Comparison of ENCODE assay signal across 7 mouse cellular contexts in genomic region chr1:105844341-105845006, GRCm38 (mm10).
A peak's percentile ranks its signal among the peaks of the same experiment; 100 is the strongest.
DNase-seq lines count a peak whose midpoint lies in the region; ATAC-seq and TF ChIP-seq lines count a peak whose summit lies in the region.

No protein-coding gene starts in this region.

- no peak overlapping the region for H3K4me3 ChIP-seq in lung, embryonic 15.5 days
- H3K4me3 ChIP-seq in heart, postnatal 0 days (ENCODE audit: low read depth, low read length), result peak overlapping the region; percentile 24; the same call in 1 of the 2 replicates
- H3K4me3 ChIP-seq in midbrain, embryonic 12.5 days, result peak overlapping the region; percentile 40

- H3K4me2 ChIP-seq in lung, embryonic 15.5 days, result peak overlapping the region; percentile 33; the same call in 1 of the 2 replicates
- H3K4me2 ChIP-seq in heart, postnatal 0 days (ENCODE audit: low read depth, low read length), result peak overlapping the region; percentile 52
- peak overlapping the region; percentile 64 for H3K4me2 ChIP-seq in midbrain, embryonic 12.5 days (replicated peaks)

- TF ChIP-seq CTCF in heart, postnatal 0 days (IDR thresholded peaks at IDR 0.05; ENCODE audit: low read depth), result no peak

- H3K27me3 ChIP-seq in lung, embryonic 15.5 days, result peaks cover 7% of the 10 kb centered on the region; the same call in 1 of the 2 replicates
- H3K27me3 ChIP-seq in heart, postnatal 0 days (ENCODE audit: control insufficient read depth, insufficient read depth, low read length), result peaks cover 14% of the 10 kb centered on the region
- H3K27me3 ChIP-seq in midbrain, embryonic 12.5 days, result peaks cover 15% of the 10 kb centered on the region

- no peak for DNase-seq in lung, postnatal 14 days
- peak; percentile 67 to 69 for DNase-seq in cerebellum, postnatal 14 days
- DNase-seq in heart, postnatal 0 days (ENCODE audit: low spot score), result no peak
- DNase-seq in urinary bladder, adult 2 months (ENCODE audit: low spot score), result no peak
- no peak for DNase-seq in adrenal gland, postnatal 4 days (ENCODE audit: low spot score in 2 of 2)

- no peak overlapping the region for H3K27ac ChIP-seq in lung, embryonic 15.5 days
- H3K27ac ChIP-seq in heart, postnatal 0 days (ENCODE audit: low read depth), result no peak overlapping the region
- H3K27ac ChIP-seq in midbrain, embryonic 12.5 days (replicated peaks), result no peak overlapping the region

- TF ChIP-seq EP300 in heart, postnatal 0 days (IDR thresholded peaks at IDR 0.05; ENCODE audit: low read depth), result no peak

- H3K36me3 ChIP-seq in lung, embryonic 15.5 days, result no peaks in the 10 kb centered on the region
- H3K36me3 ChIP-seq in heart, postnatal 0 days (replicated peaks; ENCODE audit: control insufficient read depth, insufficient read depth, low read length), result no peaks in the 10 kb centered on the region
- no peaks in the 10 kb centered on the region for H3K36me3 ChIP-seq in midbrain, embryonic 12.5 days

- no peak overlapping the region for H3K9ac ChIP-seq in lung, embryonic 15.5 days
- H3K9ac ChIP-seq in heart, postnatal 0 days (replicated peaks; ENCODE audit: low read depth, low read length), result no peak overlapping the region
- H3K9ac ChIP-seq in midbrain, embryonic 12.5 days (replicated peaks), result peak overlapping the region; percentile 50

- 0 out of 2 replicates have a peak, but pooled peaks have one; percentile 27 for ATAC-seq in lung, embryonic 15.5 days (ENCODE audit: borderline replicate concordance, extremely low read depth, low FRiP score, low TSS enrichment)
- no peak for ATAC-seq in heart, postnatal 0 days (ENCODE audit: insufficient read depth, low read depth)
- ATAC-seq in midbrain, embryonic 12.5 days (ENCODE audit: low FRiP score, low read depth), result peak; percentile 83

- no peaks in the 10 kb centered on the region for H3K9me3 ChIP-seq in lung, embryonic 15.5 days
- H3K9me3 ChIP-seq in heart, postnatal 0 days (replicated peaks; ENCODE audit: control insufficient read depth, low read length), result no peaks in the 10 kb centered on the region
- H3K9me3 ChIP-seq in midbrain, embryonic 12.5 days, result no peaks in the 10 kb centered on the region

- WGBS in lung, embryonic 15.5 days, result 9% methylated on average over 28 of the region's 28 CpGs
- 11% methylated on average over 28 of the region's 28 CpGs for WGBS in heart, postnatal 0 days
- 4% methylated on average over 28 of the region's 28 CpGs for WGBS in midbrain, embryonic 12.5 days

- H3K4me1 ChIP-seq in lung, embryonic 15.5 days, result peaks cover 16% of the 10 kb centered on the region; the same call in 1 of the 2 replicates
- peaks cover 3% of the 10 kb centered on the region; the same call in 1 of the 2 replicates for H3K4me1 ChIP-seq in heart, postnatal 0 days (ENCODE audit: control insufficient read depth, insufficient read depth)
- H3K4me1 ChIP-seq in midbrain, embryonic 12.5 days, result peaks cover 19% of the 10 kb centered on the region

Comparison
In these comparisons a context has a peak if more than half of its experiments do, and no peak if none do; other contexts are left out.
1. DNase-seq: peak in cerebellum, postnatal 14 days (2 of 2); none in lung, postnatal 14 days (single experiment), heart, postnatal 0 days (single experiment), urinary bladder, adult 2 months (single experiment) and adrenal gland, postnatal 4 days (0 of 2).
2. Peak in every context shown above with its lines, with median percentiles within 50 percentile points of each other: H3K4me2 ChIP-seq.